Mouse (Mus musculus): ENCODE data around the gene Ackr2. TPM values are rescaled to one million over a fixed set of nuclear protein-coding genes. Genes with fewer than 3 reads are reported as not detected.
A peak's percentile ranks its signal among the peaks of the same experiment; 100 is the strongest.

Gene Ackr2
- 0.79 and 0.97 TPM in 2 replicates for polyA plus RNA-seq (2015; fragmentation: Nextera tagmentation; extraction: Ambion mirVana)

GRCm38 (mm10) chr9:121898245-121898644 lies at the start of gene Ackr2:
Gene Ackr2 (plus strand): TSS chr9:121898355.
- Histone ChIP-seq H3K9me3 (replicated peaks; ENCODE audit: low read length) (no peaks in the 10 kb centered on the region), H3K36me3 (ENCODE audit: insufficient read depth, low read length) (no peaks in the 10 kb centered on the region), H3K27me3 (ENCODE audit: insufficient read depth, low read length) (no peaks in the 10 kb centered on the region), H3K4me3 (replicated peaks; ENCODE audit: low read depth, low read length) (no peak within 1 kb of the TSS), H3K9ac (ENCODE audit: low read depth, low read length) (no peak within 1 kb of the TSS), H3K4me2 (ENCODE audit: low read length) (0 out of 2 replicates have a peak within 1 kb of the TSS, but pooled peaks have one; percentile 2), H3K27ac (no peak within 1 kb of the TSS), H3K4me1 (replicated peaks; ENCODE audit: insufficient read depth, low read length) (no peaks in the 10 kb centered on the region)
- no peak for TF ChIP-seq CTCF (IDR thresholded peaks at IDR 0.05; ENCODE audit: low read depth)
- DNase-seq (ENCODE audit: low spot score), result no peak
- no peak for ATAC-seq (replicated peaks; ENCODE audit: low FRiP score, low read depth)
- WGBS, result 64% methylated on average over 9 of the region's 9 CpGs

- no peak overlapping the region for H3K4me2 ChIP-seq (ENCODE audit: low read length)
- no peak overlapping the region for H3K4me3 ChIP-seq (replicated peaks; ENCODE audit: low read depth, low read length)
- no peak overlapping the region for H3K9ac ChIP-seq (ENCODE audit: low read depth, low read length)
- no peak overlapping the region for H3K27ac ChIP-seq
- no peak for DNase-seq (ENCODE audit: low spot score)
- WGBS, result 92% methylated on average over 3 of the region's 3 CpGs
- no peak for ATAC-seq (replicated peaks; ENCODE audit: low FRiP score, low read depth)
- no peaks in the 10 kb centered on the region for H3K27me3 ChIP-seq (ENCODE audit: insufficient read depth, low read length)
- no peak for TF ChIP-seq CTCF (IDR thresholded peaks at IDR 0.05; ENCODE audit: low read depth)
- H3K9me3 ChIP-seq (replicated peaks; ENCODE audit: low read length), result no peaks in the 10 kb centered on the region
- H3K36me3 ChIP-seq (ENCODE audit: insufficient read depth, low read length), result 0 out of 2 replicates have a peak, but pooled peaks cover 7% of the 10 kb centered on the region
- H3K4me1 ChIP-seq (replicated peaks; ENCODE audit: insufficient read depth, low read length), result no peaks in the 10 kb centered on the region
Observed at GRCm38 (mm10) chr9:121854246-121854645, 43.9 kb upstream of the Ackr2 start.

GRCm38 (mm10) chr9:121856649-121857416 lies 41.3 kb upstream of the Ackr2 start:
- 1% methylated on average over 37 of the region's 39 CpGs for WGBS
- no peak for TF ChIP-seq CTCF (IDR thresholded peaks at IDR 0.05; ENCODE audit: low read depth)
- peak; percentile 31 for DNase-seq (ENCODE audit: low spot score)

GRCm38 (mm10) chr9:121857474-121858152 lies 40.5 kb upstream of the Ackr2 start:
- no peaks in the 10 kb centered on the region for H3K36me3 ChIP-seq (ENCODE audit: insufficient read depth, low read length)
- H3K4me2 ChIP-seq (ENCODE audit: low read length), result peak overlapping the region; percentile 87
- H3K27me3 ChIP-seq (ENCODE audit: insufficient read depth, low read length), result no peaks in the 10 kb centered on the region
- peak overlapping the region; percentile 84 for H3K9ac ChIP-seq (ENCODE audit: low read depth, low read length)
- H3K4me3 ChIP-seq (replicated peaks; ENCODE audit: low read depth, low read length), result peak overlapping the region; percentile 70
- H3K27ac ChIP-seq, result peak overlapping the region; percentile 96
- TF ChIP-seq CTCF (IDR thresholded peaks at IDR 0.05; ENCODE audit: low read depth), result peak; percentile 43; the same call in 1 of the 2 replicates
- DNase-seq (ENCODE audit: low spot score) (peak; percentile 98), ATAC-seq (replicated peaks; ENCODE audit: low FRiP score, low read depth) (peak; percentile 98)
- H3K4me1 ChIP-seq (replicated peaks; ENCODE audit: insufficient read depth, low read length), result no peaks in the 10 kb centered on the region
- H3K9me3 ChIP-seq (replicated peaks; ENCODE audit: low read length), result no peaks in the 10 kb centered on the region
- WGBS, result under 1% methylated on average over 70 of the region's 70 CpGs

More at GRCm38 (mm10) chr9:121856649-121857416, 41.3 kb upstream of the Ackr2 start:
- peak overlapping the region; percentile 84 for H3K9ac ChIP-seq (ENCODE audit: low read depth, low read length)
- no peaks in the 10 kb centered on the region for H3K4me1 ChIP-seq (replicated peaks; ENCODE audit: insufficient read depth, low read length)
- peak overlapping the region; percentile 96 for H3K27ac ChIP-seq
- peak overlapping the region; percentile 70 for H3K4me3 ChIP-seq (replicated peaks; ENCODE audit: low read depth, low read length)
- peak overlapping the region; percentile 87 for H3K4me2 ChIP-seq (ENCODE audit: low read length)
- H3K36me3 ChIP-seq (ENCODE audit: insufficient read depth, low read length), result no peaks in the 10 kb centered on the region
- no peaks in the 10 kb centered on the region for H3K9me3 ChIP-seq (replicated peaks; ENCODE audit: low read length)
- ATAC-seq (replicated peaks; ENCODE audit: low FRiP score, low read depth), result peak; percentile 34
- no peaks in the 10 kb centered on the region for H3K27me3 ChIP-seq (ENCODE audit: insufficient read depth, low read length)

- Histone ChIP-seq H3K27ac (peak within 1 kb of the TSS; percentile 96), H3K27me3 (ENCODE audit: insufficient read depth, low read length) (no peaks in the 10 kb centered on the region), H3K4me1 (replicated peaks; ENCODE audit: insufficient read depth, low read length) (no peaks in the 10 kb centered on the region), H3K4me3 (replicated peaks; ENCODE audit: low read depth, low read length) (peak within 1 kb of the TSS; percentile 70), H3K9ac (ENCODE audit: low read depth, low read length) (peak within 1 kb of the TSS; percentile 84), H3K9me3 (replicated peaks; ENCODE audit: low read length) (no peaks in the 10 kb centered on the region), H3K36me3 (ENCODE audit: insufficient read depth, low read length) (no peaks in the 10 kb centered on the region), H3K4me2 (ENCODE audit: low read length) (peak within 1 kb of the TSS; percentile 87)
- DNase-seq (ENCODE audit: low spot score), result no peak
- WGBS, result 12% methylated on average over 6 of the region's 6 CpGs
- no peak for TF ChIP-seq CTCF (IDR thresholded peaks at IDR 0.05; ENCODE audit: low read depth)
- ATAC-seq (replicated peaks; ENCODE audit: low FRiP score, low read depth), result no peak
Observed at GRCm38 (mm10) chr9:121858153-121858488, 40.0 kb upstream of the Ackr2 start, which contains the start of gene Higd1a. Gene Higd1a (minus strand): TSS chr9:121858362.

GRCm38 (mm10) chr9:121859345-121859744 lies 38.8 kb upstream of the Ackr2 start:
- Histone ChIP-seq H3K36me3 (ENCODE audit: insufficient read depth, low read length) (no peaks in the 10 kb centered on the region), H3K4me2 (ENCODE audit: low read length) (no peak overlapping the region), H3K27ac (no peak overlapping the region), H3K4me1 (replicated peaks; ENCODE audit: insufficient read depth, low read length) (no peaks in the 10 kb centered on the region), H3K27me3 (ENCODE audit: insufficient read depth, low read length) (no peaks in the 10 kb centered on the region), H3K4me3 (replicated peaks; ENCODE audit: low read depth, low read length) (no peak overlapping the region), H3K9me3 (replicated peaks; ENCODE audit: low read length) (no peaks in the 10 kb centered on the region), H3K9ac (ENCODE audit: low read depth, low read length) (no peak overlapping the region)
- 96% methylated on average over 2 of the region's 2 CpGs for WGBS
- DNase-seq (ENCODE audit: low spot score) (no peak), ATAC-seq (replicated peaks; ENCODE audit: low FRiP score, low read depth) (no peak)
- TF ChIP-seq CTCF (IDR thresholded peaks at IDR 0.05; ENCODE audit: low read depth), result no peak

All from kidney, postnatal 0 days (tissue).